Mouse (Mus musculus): ENCODE measurements at regions not wholly inside any gene's neighbourhood (a gene's known extent, or its start where the extent isn't known, plus 50 kb on each side); places are given as distances from the start of the nearest gene placed in this dataset.

GRCm38 (mm10) chr2:106547117-106547516, 146.0 kb upstream of the Mpped2 start:
- Histone ChIP-seq H3K27ac (ENCODE audit: low read length) (no peak overlapping the region), H3K4me3 (replicated peaks; ENCODE audit: low read length) (no peak overlapping the region), H3K9me3 (ENCODE audit: control insufficient read depth, low read length) (no peaks in the 10 kb centered on the region), H3K4me1 (replicated peaks; ENCODE audit: control insufficient read depth, insufficient read depth, low read length) (no peaks in the 10 kb centered on the region), H3K36me3 (ENCODE audit: control insufficient read depth, insufficient read depth) (no peaks in the 10 kb centered on the region), H3K4me2 (ENCODE audit: low read length) (no peak overlapping the region), H3K27me3 (replicated peaks; ENCODE audit: control insufficient read depth, insufficient read depth, low read length) (no peaks in the 10 kb centered on the region), H3K9ac (replicated peaks; ENCODE audit: low read depth, low read length) (no peak overlapping the region)
- 85% methylated on average over 4 of the region's 4 CpGs for WGBS
- ATAC-seq = no peak

GRCm38 (mm10) chr2:106553666-106554065, 139.4 kb upstream of the Mpped2 start:
- Histone ChIP-seq H3K4me1 (replicated peaks; ENCODE audit: control insufficient read depth, insufficient read depth, low read length) (no peaks in the 10 kb centered on the region), H3K9me3 (ENCODE audit: control insufficient read depth, low read length) (no peaks in the 10 kb centered on the region), H3K27ac (ENCODE audit: low read length) (no peak overlapping the region), H3K4me3 (replicated peaks; ENCODE audit: low read length) (no peak overlapping the region), H3K4me2 (ENCODE audit: low read length) (no peak overlapping the region), H3K27me3 (replicated peaks; ENCODE audit: control insufficient read depth, insufficient read depth, low read length) (no peaks in the 10 kb centered on the region), H3K9ac (replicated peaks; ENCODE audit: low read depth, low read length) (no peak overlapping the region), H3K36me3 (ENCODE audit: control insufficient read depth, insufficient read depth) (no peaks in the 10 kb centered on the region)
- 67% methylated on average over 5 of the region's 5 CpGs for WGBS
- no peak for ATAC-seq

GRCm38 (mm10) chr2:106561571-106562090, 131.4 kb upstream of the Mpped2 start:
- WGBS = 69% methylated on average over 3 of the region's 3 CpGs
- Histone ChIP-seq H3K4me3 (replicated peaks; ENCODE audit: low read length) (no peak overlapping the region), H3K9ac (replicated peaks; ENCODE audit: low read depth, low read length) (no peak overlapping the region), H3K36me3 (ENCODE audit: control insufficient read depth, insufficient read depth) (no peaks in the 10 kb centered on the region), H3K4me2 (ENCODE audit: low read length) (no peak overlapping the region), H3K27ac (ENCODE audit: low read length) (no peak overlapping the region), H3K4me1 (replicated peaks; ENCODE audit: control insufficient read depth, insufficient read depth, low read length) (no peaks in the 10 kb centered on the region), H3K9me3 (ENCODE audit: control insufficient read depth, low read length) (no peaks in the 10 kb centered on the region; the same call in 1 of the 2 replicates), H3K27me3 (replicated peaks; ENCODE audit: control insufficient read depth, insufficient read depth, low read length) (no peaks in the 10 kb centered on the region)
- no peak for ATAC-seq

- no peak for ATAC-seq
- no peak overlapping the region for H3K27ac ChIP-seq (ENCODE audit: low read length)
- no peaks in the 10 kb centered on the region for H3K36me3 ChIP-seq (ENCODE audit: control insufficient read depth, insufficient read depth)
- no peaks in the 10 kb centered on the region for H3K4me1 ChIP-seq (replicated peaks; ENCODE audit: control insufficient read depth, insufficient read depth, low read length)
- H3K27me3 ChIP-seq (replicated peaks; ENCODE audit: control insufficient read depth, insufficient read depth, low read length) = no peaks in the 10 kb centered on the region
- no peaks in the 10 kb centered on the region; the same call in 1 of the 2 replicates for H3K9me3 ChIP-seq (ENCODE audit: control insufficient read depth, low read length)
- no peak overlapping the region for H3K4me2 ChIP-seq (ENCODE audit: low read length)
- H3K9ac ChIP-seq (replicated peaks; ENCODE audit: low read depth, low read length) = no peak overlapping the region
- 93% methylated on average over 1 of the region's 1 CpGs for WGBS
- no peak overlapping the region for H3K4me3 ChIP-seq (replicated peaks; ENCODE audit: low read length)
These were observed 122.8 kb upstream of the Mpped2 start for GRCm38 (mm10) chr2:106570226-106570625.

- no peak overlapping the region for H3K4me2 ChIP-seq (ENCODE audit: low read length)
- no peak overlapping the region for H3K27ac ChIP-seq (ENCODE audit: low read length)
- no peaks in the 10 kb centered on the region for H3K36me3 ChIP-seq (ENCODE audit: control insufficient read depth, insufficient read depth)
- H3K4me1 ChIP-seq (replicated peaks; ENCODE audit: control insufficient read depth, insufficient read depth, low read length) = no peaks in the 10 kb centered on the region
- H3K27me3 ChIP-seq (replicated peaks; ENCODE audit: control insufficient read depth, insufficient read depth, low read length) = no peaks in the 10 kb centered on the region
- no peak overlapping the region for H3K9ac ChIP-seq (replicated peaks; ENCODE audit: low read depth, low read length)
- no peak for ATAC-seq
- H3K4me3 ChIP-seq (replicated peaks; ENCODE audit: low read length) = no peak overlapping the region
- H3K9me3 ChIP-seq (ENCODE audit: control insufficient read depth, low read length) = no peaks in the 10 kb centered on the region; the same call in 1 of the 2 replicates
- WGBS = 97% methylated on average over 3 of the region's 3 CpGs
These were observed 121.7 kb upstream of the Mpped2 start for GRCm38 (mm10) chr2:106571346-106571745.

GRCm38 (mm10) chr2:106571913-106572312, 121.2 kb upstream of the Mpped2 start:
- Histone ChIP-seq H3K27me3 (replicated peaks; ENCODE audit: control insufficient read depth, insufficient read depth, low read length) (no peaks in the 10 kb centered on the region), H3K9ac (replicated peaks; ENCODE audit: low read depth, low read length) (no peak overlapping the region), H3K36me3 (ENCODE audit: control insufficient read depth, insufficient read depth) (no peaks in the 10 kb centered on the region), H3K27ac (ENCODE audit: low read length) (no peak overlapping the region), H3K9me3 (ENCODE audit: control insufficient read depth, low read length) (no peaks in the 10 kb centered on the region), H3K4me1 (replicated peaks; ENCODE audit: control insufficient read depth, insufficient read depth, low read length) (no peaks in the 10 kb centered on the region), H3K4me2 (ENCODE audit: low read length) (no peak overlapping the region), H3K4me3 (replicated peaks; ENCODE audit: low read length) (no peak overlapping the region)
- WGBS = 56% methylated on average over 2 of the region's 2 CpGs
- no peak for ATAC-seq

- H3K4me2 ChIP-seq (ENCODE audit: low read length) = no peak overlapping the region
- H3K4me1 ChIP-seq (replicated peaks; ENCODE audit: control insufficient read depth, insufficient read depth, low read length) = no peaks in the 10 kb centered on the region; the same call in 1 of the 2 replicates
- no peaks in the 10 kb centered on the region for H3K9me3 ChIP-seq (ENCODE audit: control insufficient read depth, low read length)
- no peaks in the 10 kb centered on the region for H3K27me3 ChIP-seq (replicated peaks; ENCODE audit: control insufficient read depth, insufficient read depth, low read length)
- no peaks in the 10 kb centered on the region for H3K36me3 ChIP-seq (ENCODE audit: control insufficient read depth, insufficient read depth)
- ATAC-seq = no peak
- H3K4me3 ChIP-seq (replicated peaks; ENCODE audit: low read length) = no peak overlapping the region
- H3K9ac ChIP-seq (replicated peaks; ENCODE audit: low read depth, low read length) = no peak overlapping the region
- WGBS = 73% methylated on average over 4 of the region's 4 CpGs
- no peak overlapping the region for H3K27ac ChIP-seq (ENCODE audit: low read length)
These were observed 116.2 kb upstream of the Mpped2 start for GRCm38 (mm10) chr2:106576746-106577323.

GRCm38 (mm10) chr2:106578062-106578461, 115.0 kb upstream of the Mpped2 start:
- H3K9ac ChIP-seq (replicated peaks; ENCODE audit: low read depth, low read length) = no peak overlapping the region
- H3K9me3 ChIP-seq (ENCODE audit: control insufficient read depth, low read length) = no peaks in the 10 kb centered on the region
- WGBS = 94% methylated on average over 1 of the region's 1 CpGs

GRCm38 (mm10) chr2:106580663-106581062, 112.4 kb upstream of the Mpped2 start:
- no peak overlapping the region for H3K9ac ChIP-seq (replicated peaks; ENCODE audit: low read depth, low read length)
- H3K9me3 ChIP-seq (ENCODE audit: control insufficient read depth, low read length) = no peaks in the 10 kb centered on the region
- no peaks in the 10 kb centered on the region for H3K27me3 ChIP-seq (replicated peaks; ENCODE audit: control insufficient read depth, insufficient read depth, low read length)
- H3K27ac ChIP-seq (ENCODE audit: low read length) = no peak overlapping the region
- H3K36me3 ChIP-seq (ENCODE audit: control insufficient read depth, insufficient read depth) = no peaks in the 10 kb centered on the region
- ATAC-seq = peak; percentile 62; the same call in 1 of the 2 replicates
- WGBS = 30% methylated on average over 5 of the region's 5 CpGs
- no peak overlapping the region for H3K4me3 ChIP-seq (replicated peaks; ENCODE audit: low read length)
- H3K4me1 ChIP-seq (replicated peaks; ENCODE audit: control insufficient read depth, insufficient read depth, low read length) = no peaks in the 10 kb centered on the region; the same call in 1 of the 2 replicates
- no peak overlapping the region for H3K4me2 ChIP-seq (ENCODE audit: low read length)

More at GRCm38 (mm10) chr2:106578062-106578461, 115.0 kb upstream of the Mpped2 start:
- Histone ChIP-seq H3K4me1 (replicated peaks; ENCODE audit: control insufficient read depth, insufficient read depth, low read length) (no peaks in the 10 kb centered on the region; the same call in 1 of the 2 replicates), H3K4me2 (ENCODE audit: low read length) (no peak overlapping the region), H3K27ac (ENCODE audit: low read length) (no peak overlapping the region), H3K4me3 (replicated peaks; ENCODE audit: low read length) (no peak overlapping the region), H3K27me3 (replicated peaks; ENCODE audit: control insufficient read depth, insufficient read depth, low read length) (no peaks in the 10 kb centered on the region), H3K36me3 (ENCODE audit: control insufficient read depth, insufficient read depth) (no peaks in the 10 kb centered on the region)
- ATAC-seq = no peak

All from forebrain, embryonic 16.5 days (tissue).